Mouse (Mus musculus) hindbrain, postnatal 0 days (tissue): ENCODE data around the gene Catip. TPM values are rescaled to one million over a fixed set of nuclear protein-coding genes. Genes with fewer than 3 reads are reported as not detected.

Experiments
- ATAC-seq: fragments of 200-750 bp; cut with Nextera tagmentation; 2 replicates; pipeline ENCODE4 v1.8.0; 2017; ENCODE audit warnings: mild to moderate bottlenecking, moderate TSS enrichment, moderate library complexity
- DNase-seq: peaks from one replicate; pipeline ENCODE4 v3.0.0-alpha.2; 2015; ENCODE audit warnings: low spot score
- H3K27ac ChIP-seq: fragments of 300-500 bp; sonication (generic); 2 replicates; pipeline ENCODE4 v1.5.1; 2014; ENCODE audit warnings: mild to moderate bottlenecking
- H3K27me3 ChIP-seq: fragments of 300-500 bp; sonication (generic); 2 replicates; pipeline ENCODE4 v1.6.1; 2014; ENCODE audit warnings: low read length, mixed read lengths; ENCODE audit not compliant: insufficient read depth
- H3K36me3 ChIP-seq: fragments of 300-500 bp; sonication (generic); 2 replicates; pipeline ENCODE4 v1.6.1; 2014; ENCODE audit warnings: low read length, mixed read lengths; ENCODE audit not compliant: insufficient read depth
- H3K4me1 ChIP-seq: fragments of 300-500 bp; sonication (generic); 2 replicates; pipeline ENCODE4 v1.6.1; 2014; ENCODE audit warnings: antibody characterized with exemption, low read length, mixed read lengths; ENCODE audit not compliant: insufficient read depth
- H3K4me2 ChIP-seq: fragments of 300-500 bp; sonication (generic); 2 replicates; pipeline ENCODE4 v1.6.1; 2014; ENCODE audit warnings: low read depth, mild to moderate bottlenecking, low read length, moderate library complexity, mixed read lengths
- H3K4me3 ChIP-seq: fragments of 300-500 bp; sonication (generic); 2 replicates; pipeline ENCODE4 v1.5.1; 2014; ENCODE audit warnings: low read length
- H3K9ac ChIP-seq: fragments of 300-500 bp; sonication (generic); replicated peaks from 2 replicates; pipeline ENCODE4 v1.6.1; 2014; ENCODE audit warnings: mild to moderate bottlenecking, low read length, moderate library complexity, mixed read lengths
- H3K9me3 ChIP-seq: fragments of 300-500 bp; sonication (generic); 2 replicates; pipeline ENCODE4 v1.6.1; 2016; ENCODE audit warnings: low read length, mixed read lengths
- CTCF ChIP-seq: IDR thresholded peaks from 2 replicates; pipeline ENCODE4 v1.5.1; 2016; ENCODE audit warnings: antibody characterized with exemption, control low read depth, low read depth
- WGBS: fragments of 180-500 bp; shearing (Covaris S2); extraction: QIAGEN DNeasy Blood & Tissue Kit; methylation state at CpG from one replicate; pipeline ENCODE4 v1.1.7; 2014; 5-methylcytosine and 5-hydroxymethylcytosine counted together
- polyA plus RNA-seq: library from polyadenylated mRNA; unstranded; fragments of >200 nt; fragmentation: Nextera tagmentation; extraction: Ambion mirVana; gene quantifications from 2 replicates; pipeline ENCODE4 v1.2.1, GENCODE M21; 2015
- total RNA-seq: library from RNA; depleted of rRNA; stranded (reverse); fragments of >200 nt; gene quantifications from 2 replicates; pipeline ENCODE4 v1.2.3, GENCODE M21; 2014

Gene Catip
- total and polyA plus RNA-seq, 2 experiments from 2014 or later = 1.8 to 1.9 TPM

DNA sequence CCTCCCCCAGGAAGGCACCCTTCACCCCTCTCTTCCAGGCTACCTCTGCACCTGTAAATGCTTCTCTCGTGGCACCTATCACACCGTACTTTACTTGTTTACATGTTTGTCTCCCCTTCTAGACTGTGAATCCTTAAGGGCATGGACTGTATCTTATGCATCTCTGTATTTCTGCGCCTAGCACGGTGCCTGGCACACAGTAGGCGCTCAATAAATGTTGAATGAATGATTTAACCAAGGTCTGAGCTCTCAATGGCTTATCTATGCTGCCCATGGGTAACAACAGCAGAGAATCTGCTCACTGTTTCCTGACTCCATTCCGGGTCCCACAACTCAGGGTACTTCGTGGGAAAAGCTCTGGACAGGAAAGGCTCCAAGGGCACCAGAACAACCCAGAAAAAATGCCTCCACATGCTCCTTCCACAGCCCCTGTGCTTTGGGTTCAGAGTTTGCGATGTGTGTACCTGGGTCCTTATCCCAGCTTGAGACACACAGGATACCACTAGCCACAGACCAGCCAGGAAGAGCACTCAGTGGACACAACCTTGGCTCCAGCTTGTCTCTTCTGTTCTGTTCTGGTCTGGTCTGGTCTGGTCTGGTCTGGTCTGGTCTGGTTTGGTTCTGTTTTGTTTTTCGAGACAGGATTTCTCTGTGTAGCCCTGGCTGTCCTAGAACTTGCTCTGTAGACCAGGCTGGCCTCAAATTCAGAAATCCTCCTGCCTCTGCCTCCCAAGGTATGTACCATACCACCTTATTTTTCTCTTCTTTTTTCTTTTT, 8.3 kb upstream of the Catip start:
- H3K4me1 ChIP-seq = no peaks in the 10 kb centered on the region
- TF ChIP-seq CTCF = no peak
- no peaks in the 10 kb centered on the region for H3K27me3 ChIP-seq
- no peak overlapping the region for H3K4me2 ChIP-seq
- WGBS = 93% methylated on average over 9 of the region's 9 CpGs
- H3K9me3 ChIP-seq = no peaks in the 10 kb centered on the region
- H3K4me3 ChIP-seq = no peak overlapping the region
- H3K9ac ChIP-seq = no peak overlapping the region
- H3K36me3 ChIP-seq = peaks cover 15% of the 10 kb centered on the region; the same call in 1 of the 2 replicates
- no peak for ATAC-seq
- H3K27ac ChIP-seq = no peak overlapping the region
- DNase-seq = no peak

DNA sequence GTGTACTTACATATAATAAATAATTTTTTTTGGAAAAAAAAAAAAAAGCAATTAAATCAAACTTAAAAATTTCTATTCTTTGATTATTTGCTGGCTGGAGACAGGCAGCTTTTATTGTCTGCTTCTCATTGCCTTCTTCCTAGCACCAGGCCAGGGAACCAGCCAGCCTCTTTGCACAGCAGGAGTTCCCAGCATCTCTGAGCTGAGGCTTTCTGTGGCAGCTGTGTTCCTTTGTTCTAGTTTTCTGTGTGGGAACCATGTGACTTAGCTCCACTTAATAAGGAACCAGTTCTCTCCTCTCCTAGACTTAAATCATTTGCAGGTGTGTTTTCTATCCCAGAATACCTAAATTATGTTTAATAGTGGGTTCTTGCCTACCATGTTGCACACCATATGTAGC, 4.4 kb upstream of the Catip start:
- no peak for ATAC-seq
- H3K27me3 ChIP-seq = no peaks in the 10 kb centered on the region
- no peak overlapping the region for H3K27ac ChIP-seq
- no peaks in the 10 kb centered on the region for H3K4me1 ChIP-seq
- TF ChIP-seq CTCF = no peak
- no peak overlapping the region for H3K9ac ChIP-seq
- DNase-seq = no peak
- no peaks in the 10 kb centered on the region for H3K36me3 ChIP-seq
- no peak overlapping the region for H3K4me3 ChIP-seq
- no peak overlapping the region for H3K4me2 ChIP-seq
- H3K9me3 ChIP-seq = no peaks in the 10 kb centered on the region

DNA sequence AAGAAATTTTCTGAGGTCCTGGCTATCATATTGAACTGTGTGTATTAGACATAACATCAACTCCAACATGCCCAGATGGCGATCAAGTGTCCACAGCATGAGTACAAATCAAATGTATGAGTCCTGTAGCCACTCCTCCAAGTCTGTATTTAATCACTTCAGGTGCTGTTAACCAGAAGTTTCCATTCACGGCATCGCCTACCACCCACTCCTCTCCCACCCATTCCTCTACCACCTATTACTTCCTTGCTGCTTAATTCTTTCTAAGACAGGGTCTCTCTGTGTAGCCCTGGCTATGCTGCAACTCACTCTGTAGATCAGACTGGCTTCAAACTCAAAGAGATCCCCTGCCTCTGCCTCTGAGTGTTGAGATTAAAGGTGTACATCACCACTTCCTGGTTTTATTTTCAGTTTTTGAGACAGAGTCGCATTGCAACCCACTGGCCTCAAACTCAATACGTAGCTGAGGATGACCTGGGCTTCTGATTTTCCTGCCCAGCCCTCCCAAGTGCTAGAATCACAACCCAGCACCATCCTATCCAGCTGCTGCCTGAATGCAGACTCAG, 1.9 kb upstream of the Catip start:
- no peaks in the 10 kb centered on the region for H3K36me3 ChIP-seq
- no peaks in the 10 kb centered on the region for H3K27me3 ChIP-seq
- no peak overlapping the region for H3K27ac ChIP-seq
- H3K4me1 ChIP-seq = no peaks in the 10 kb centered on the region
- 88% methylated on average over 5 of the region's 5 CpGs for WGBS
- no peak overlapping the region for H3K4me2 ChIP-seq
- H3K9ac ChIP-seq = no peak overlapping the region
- no peaks in the 10 kb centered on the region for H3K9me3 ChIP-seq
- no peak for TF ChIP-seq CTCF
- ATAC-seq = no peak
- DNase-seq = no peak
- no peak overlapping the region for H3K4me3 ChIP-seq

DNA sequence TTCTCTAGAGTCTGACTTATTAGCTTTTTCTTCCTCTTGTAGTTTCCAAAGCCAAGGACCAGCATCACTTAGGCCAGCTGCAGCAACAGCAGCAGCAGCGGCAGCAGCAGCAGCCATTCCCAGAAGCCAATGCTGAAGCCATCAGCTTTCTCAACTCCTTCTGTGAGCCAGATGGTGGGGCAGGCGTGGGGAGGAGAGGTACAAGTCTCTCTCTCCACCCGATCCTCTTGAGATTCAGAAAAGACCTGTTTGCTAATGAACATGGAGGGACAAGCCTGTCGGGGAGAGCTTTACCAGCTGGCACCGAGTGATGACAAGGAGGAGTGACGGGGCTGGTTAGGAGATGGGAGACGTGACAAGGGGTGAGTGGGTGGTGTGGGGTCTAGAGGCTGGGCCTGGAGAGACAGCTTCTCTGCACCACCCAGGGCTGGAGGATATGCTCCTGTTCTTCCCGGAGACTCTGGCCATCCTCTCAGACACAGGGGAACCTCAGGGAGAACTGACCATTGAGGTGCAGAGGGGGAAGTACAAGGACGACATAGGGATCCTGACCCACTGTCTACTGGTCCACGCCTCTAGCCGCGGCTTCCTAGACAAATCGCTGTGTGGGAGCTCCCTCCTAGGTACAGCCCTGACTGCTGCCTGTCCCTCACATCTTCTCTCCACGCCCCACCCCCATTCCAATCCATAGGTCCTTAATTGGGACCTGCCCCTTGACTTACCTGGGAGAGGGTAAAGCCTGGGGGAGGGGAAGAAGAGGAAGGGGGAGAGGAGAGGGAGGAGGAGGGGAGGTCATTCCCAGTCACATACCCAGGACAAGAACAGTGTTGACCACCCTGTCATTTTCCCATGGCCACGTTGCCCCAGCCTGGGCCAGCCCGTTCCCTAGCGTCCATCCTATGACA, 669 bp downstream of the Catip start:
- no peak for DNase-seq
- Histone ChIP-seq H3K4me3 (0 out of 2 replicates have a peak overlapping the region, but pooled peaks have one; percentile 7), H3K9ac (no peak overlapping the region), H3K27ac (no peak overlapping the region), H3K4me2 (0 out of 2 replicates have a peak overlapping the region, but pooled peaks have one; percentile 7), H3K27me3 (no peaks in the 10 kb centered on the region), H3K4me1 (no peaks in the 10 kb centered on the region), H3K9me3 (no peaks in the 10 kb centered on the region), H3K36me3 (no peaks in the 10 kb centered on the region)
- no peak for TF ChIP-seq CTCF
- 68% methylated on average over 17 of the region's 17 CpGs for whole genome bisulfite sequencing
- ATAC-seq = peak; percentile 39; the same call in 1 of the 2 replicates

DNA sequence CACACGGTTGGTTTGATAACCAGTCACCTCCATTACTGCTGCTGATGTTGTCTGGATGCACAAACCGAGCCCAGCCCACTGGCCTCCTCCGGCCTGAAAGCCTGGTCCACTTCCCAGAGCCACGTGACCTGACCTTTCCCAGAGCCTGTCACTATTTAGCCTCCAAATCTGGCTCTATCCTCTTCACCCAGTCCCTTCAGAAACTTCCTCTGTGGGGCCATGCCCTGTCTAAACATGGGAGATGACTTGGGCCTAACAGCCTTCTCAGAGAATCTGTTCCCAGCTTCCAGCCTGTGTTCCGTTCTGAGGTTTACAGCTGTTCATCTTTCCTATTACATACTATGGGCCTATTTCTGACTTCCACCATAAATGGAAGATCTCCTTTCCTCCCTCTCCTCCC, 1.5 kb downstream of the Catip start:
- no peak overlapping the region for H3K4me2 ChIP-seq
- no peak overlapping the region for H3K9ac ChIP-seq
- H3K36me3 ChIP-seq = no peaks in the 10 kb centered on the region
- no peak for TF ChIP-seq CTCF
- no peak overlapping the region for H3K27ac ChIP-seq
- WGBS = 83% methylated on average over 5 of the region's 5 CpGs
- ATAC-seq (no peak), DNase-seq (no peak)
- no peaks in the 10 kb centered on the region; the same call in 1 of the 2 replicates for H3K4me1 ChIP-seq
- no peak overlapping the region for H3K4me3 ChIP-seq
- no peaks in the 10 kb centered on the region for H3K27me3 ChIP-seq
- H3K9me3 ChIP-seq = no peaks in the 10 kb centered on the region

DNA sequence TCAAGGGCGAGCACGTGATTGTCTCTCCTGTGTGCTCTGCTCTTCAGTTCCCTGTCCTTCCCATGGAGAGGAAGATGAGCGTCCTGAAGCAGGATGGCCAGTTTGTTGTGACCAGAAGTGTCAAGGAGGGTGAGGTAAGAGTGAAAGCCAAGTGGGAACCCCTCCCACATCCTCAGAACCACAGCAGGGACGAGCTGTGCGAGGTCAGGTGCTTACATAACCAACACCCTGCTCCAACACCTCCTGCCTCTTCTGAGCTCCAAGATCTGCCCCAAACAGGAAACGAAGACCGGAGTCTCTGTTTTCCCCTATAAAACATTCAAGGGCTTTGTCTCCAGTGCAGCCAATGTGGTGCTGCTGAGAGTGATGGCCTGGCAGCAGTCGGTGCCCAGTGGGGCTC, 2.4 kb downstream of the Catip start:
- Histone ChIP-seq H3K36me3 (no peaks in the 10 kb centered on the region), H3K4me2 (no peak overlapping the region), H3K4me3 (no peak overlapping the region), H3K27ac (no peak overlapping the region), H3K9me3 (no peaks in the 10 kb centered on the region), H3K4me1 (no peaks in the 10 kb centered on the region; the same call in 1 of the 2 replicates), H3K9ac (no peak overlapping the region), H3K27me3 (no peaks in the 10 kb centered on the region)
- no peak for ATAC-seq
- DNase-seq = no peak
- WGBS = 83% methylated on average over 8 of the region's 8 CpGs
- TF ChIP-seq CTCF = no peak
